Mouse (Mus musculus) spleen, postnatal 4 days (tissue): ENCODE measurements at regions not wholly inside any gene's neighbourhood (a gene's known extent, or its start where the extent isn't known, plus 50 kb on each side); places are given as distances from the start of the nearest gene placed in this dataset.
A peak's percentile ranks its signal among the peaks of the same experiment; 100 is the strongest.

ENCODE experiments used
- DNase-seq, 2 experiments: peaks; one replicate each; pipeline ENCODE4 v3.0.0; 2022; ENCODE audit warnings: low spot score in 2 of 2

DNA sequence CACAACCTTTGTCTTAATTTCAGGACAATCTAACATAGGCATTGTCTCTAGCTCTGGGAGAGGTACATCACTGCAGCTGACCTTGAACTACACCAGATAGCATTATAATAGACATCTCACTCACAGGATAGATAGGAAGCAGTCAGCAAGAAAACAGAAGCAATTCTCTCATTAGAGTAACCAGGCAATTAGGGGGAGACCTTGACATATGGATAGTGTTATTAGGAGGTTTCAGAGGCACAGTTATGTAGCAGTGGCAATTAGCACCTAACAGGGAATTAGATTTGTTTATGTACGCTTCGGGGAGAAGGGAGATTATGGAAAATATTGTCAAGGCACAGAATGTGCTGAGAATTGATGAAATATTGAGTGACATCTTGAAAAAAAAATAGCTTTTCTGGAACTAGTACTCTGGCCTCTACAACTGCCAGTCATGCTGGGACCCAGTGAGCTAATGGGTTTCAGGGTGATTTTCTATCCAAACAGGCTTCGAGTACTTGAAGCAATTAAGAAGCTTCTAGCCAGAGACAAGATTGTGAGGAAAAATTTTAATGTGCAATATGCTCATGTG lies 216.8 kb upstream of the Aco1 start:
- no peak for DNase-seq

DNA sequence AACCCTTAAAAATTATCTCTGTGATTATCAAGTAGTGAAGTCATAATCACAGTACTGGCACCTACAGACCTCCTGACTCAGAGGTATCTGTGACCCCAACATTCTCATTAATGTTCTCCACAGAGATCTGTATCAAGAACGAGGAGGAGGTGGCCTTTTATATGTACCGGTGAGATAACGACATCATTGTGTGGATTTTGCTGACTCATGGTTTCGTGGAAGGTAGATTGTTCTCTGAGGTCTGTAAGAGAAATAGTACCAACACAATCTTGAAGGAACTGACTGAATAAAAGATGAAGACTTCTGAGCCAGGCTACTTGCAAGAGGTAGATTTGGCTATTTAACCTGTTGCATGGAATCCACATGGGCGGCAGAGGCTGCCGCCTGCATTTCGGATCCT lies 216.3 kb upstream of the Aco1 start:
- DNase-seq: no peak

GRCm38 (mm10) chr4:39928491-39928890 lies 214.4 kb upstream of the Aco1 start:
- no peak for DNase-seq

DNA sequence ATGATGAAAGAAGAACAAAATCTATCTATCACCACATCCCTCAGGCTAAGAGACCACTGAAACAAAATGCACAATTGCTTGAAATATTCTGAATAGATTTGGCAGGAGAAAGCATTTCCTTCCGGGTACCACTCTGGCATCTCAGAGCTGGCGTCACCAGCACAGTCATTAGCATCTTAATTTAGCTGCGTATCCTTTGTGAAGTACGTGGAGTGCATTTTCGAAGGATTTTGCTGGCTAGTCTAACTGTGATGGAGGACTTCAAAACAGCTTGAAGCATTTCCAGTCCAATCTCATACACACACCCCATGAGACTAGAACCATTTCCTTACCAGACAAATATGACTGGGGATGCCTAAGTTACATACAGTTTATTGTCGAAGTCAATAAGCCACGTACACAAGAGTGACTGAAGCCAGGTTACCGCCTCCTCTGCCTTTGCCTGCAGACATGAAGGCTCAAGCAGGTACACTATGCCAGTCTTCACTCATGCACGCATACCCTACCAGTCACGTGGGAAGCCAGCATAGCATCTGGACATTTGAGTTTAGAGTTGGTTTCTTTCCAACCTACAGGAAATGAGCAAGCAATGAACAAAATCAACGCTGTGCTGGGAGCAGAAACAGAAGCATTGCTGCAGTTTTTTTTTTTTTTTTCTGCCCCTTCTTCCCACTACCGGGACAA lies 208.7 kb upstream of the Aco1 start:
- no peak for DNase-seq

- DNase-seq: no peak
These were observed 184.2 kb upstream of the Aco1 start for GRCm38 (mm10) chr4:39958687-39959086.

- no peak for DNase-seq
These were observed 174.9 kb upstream of the Aco1 start for GRCm38 (mm10) chr4:39967938-39968337.

GRCm38 (mm10) chr4:39991358-39991757 lies 151.5 kb upstream of the Aco1 start:
- no peak for DNase-seq

DNA sequence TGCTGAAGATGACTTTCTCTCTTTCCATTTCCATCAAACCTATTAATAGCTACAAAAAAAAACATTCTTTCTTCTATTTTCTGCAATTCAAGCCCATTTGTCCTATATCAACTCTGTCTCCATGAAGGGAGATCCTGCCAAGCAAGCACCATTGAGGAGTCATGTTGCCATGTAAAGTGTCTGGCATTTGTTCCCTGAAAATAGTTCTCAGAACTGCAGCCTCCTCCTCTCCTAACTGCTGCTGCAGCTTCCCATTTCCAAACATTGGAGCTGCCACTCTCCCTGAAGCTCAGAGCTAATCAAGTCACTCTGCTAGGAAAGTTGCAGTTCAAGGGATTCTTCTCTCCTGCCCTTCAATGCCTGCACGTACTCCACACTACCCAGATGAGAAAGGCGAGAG lies 151.0 kb upstream of the Aco1 start:
- no peak for DNase-seq

GRCm38 (mm10) chr4:39998771-39999422 lies 144.0 kb upstream of the Aco1 start:
- DNase-seq: no peak

DNA sequence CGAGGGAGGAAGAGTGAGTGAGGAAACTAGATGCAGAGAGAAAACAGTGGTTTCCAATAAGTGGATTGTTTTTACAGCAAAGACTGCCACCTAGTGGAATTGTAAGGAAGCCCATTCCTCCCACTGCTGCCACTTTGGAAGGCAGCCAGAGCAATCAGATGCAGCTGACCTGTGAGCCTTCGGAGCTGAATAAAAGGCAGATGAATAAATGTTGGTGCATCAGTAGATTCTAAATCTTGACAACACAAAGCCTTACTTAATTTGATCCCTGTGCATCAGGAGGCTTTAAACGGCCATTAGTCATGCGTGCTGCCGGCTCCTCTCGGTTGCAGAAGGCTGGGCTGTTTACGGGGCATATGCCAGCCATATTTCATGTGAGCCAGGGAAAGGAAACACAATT lies 128.2 kb upstream of the Aco1 start:
- DNase-seq: no peak

- no peak for DNase-seq
These were observed 126.0 kb upstream of the Aco1 start for GRCm38 (mm10) chr4:40016856-40017255.

DNA sequence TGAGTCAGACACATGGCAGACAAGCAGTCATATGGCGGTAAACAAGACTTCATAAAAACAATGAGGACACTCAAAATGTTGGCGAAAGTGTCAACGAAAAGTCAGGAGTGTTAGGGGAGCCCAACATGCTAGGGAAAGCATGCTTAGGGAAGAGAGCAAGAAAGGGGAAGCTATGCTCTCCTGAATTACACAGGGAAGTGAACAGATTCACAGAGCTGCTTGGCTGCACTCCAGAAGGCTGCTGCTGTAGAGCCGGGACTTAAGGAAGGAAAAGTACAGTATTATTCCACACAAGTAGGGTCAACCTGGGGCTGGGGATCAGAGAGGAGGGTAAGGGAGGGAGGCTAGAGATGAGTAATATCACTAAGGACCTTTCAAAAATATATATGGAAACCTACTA lies 124.7 kb upstream of the Aco1 start:
- DNase-seq: no peak

GRCm38 (mm10) chr4:40031361-40031760 lies 111.5 kb upstream of the Aco1 start:
- DNase-seq: no peak

DNA sequence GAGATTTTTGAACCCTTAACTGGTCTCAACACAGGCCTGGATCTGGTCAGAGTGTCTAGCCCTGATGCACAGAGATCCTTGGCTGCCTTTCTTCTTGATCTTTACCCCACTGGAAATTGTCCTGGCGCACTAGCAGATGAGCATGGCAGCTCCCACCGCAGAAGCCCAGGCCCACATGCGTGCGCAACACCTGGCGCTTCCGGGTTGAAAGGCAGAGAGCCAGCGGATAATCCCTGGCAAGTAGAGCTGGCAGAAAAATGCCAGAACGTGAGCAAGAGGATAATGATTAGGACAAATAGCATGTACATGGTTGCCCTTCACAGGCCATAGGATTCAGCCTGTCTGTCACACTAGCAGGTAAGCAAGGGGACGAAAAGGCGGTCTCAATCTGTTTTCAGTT lies 95.0 kb upstream of the Aco1 start:
- no peak for DNase-seq

DNA sequence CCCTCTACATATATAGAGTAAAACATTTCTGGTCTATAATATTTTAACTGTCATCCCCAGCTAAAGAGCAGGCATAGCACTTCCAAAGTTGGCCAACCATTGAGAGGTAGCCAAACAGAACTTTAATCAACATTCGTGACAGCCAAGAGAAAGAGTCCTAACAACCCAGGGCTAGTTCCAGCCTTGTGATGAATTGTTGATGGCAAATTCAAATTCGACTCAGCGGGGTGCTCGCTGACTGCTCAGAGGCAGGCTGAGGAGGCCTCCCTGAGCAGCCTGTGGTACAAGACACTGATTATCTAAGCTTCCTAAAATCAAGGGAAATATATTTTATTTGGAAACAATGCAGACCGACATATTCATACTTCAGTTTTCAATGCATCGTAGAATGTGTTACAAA lies 93.8 kb upstream of the Aco1 start:
- DNase-seq: no peak

- DNase-seq: no peak
These were observed 91.0 kb upstream of the Aco1 start for GRCm38 (mm10) chr4:40051848-40052247.

DNA sequence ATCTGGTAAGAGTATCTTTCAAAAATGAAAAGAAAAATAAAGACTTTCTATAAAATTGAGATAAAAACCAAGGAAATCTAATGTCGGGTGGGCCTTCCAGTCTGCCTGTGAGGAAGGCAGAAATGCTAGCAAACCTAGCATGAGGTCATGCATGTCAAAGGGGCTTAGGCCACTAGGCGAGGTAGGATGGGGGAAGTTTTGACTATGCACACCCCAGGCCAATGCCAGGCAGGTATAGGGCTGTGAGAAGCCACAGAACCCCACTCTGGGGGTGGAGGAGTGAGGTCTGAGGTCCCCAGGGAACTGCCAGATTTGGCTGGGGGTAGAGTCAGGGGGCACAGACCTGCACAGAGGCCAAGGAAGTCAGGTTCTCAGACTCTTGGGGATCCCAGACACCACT lies 89.5 kb upstream of the Aco1 start:
- DNase-seq: no peak

DNA sequence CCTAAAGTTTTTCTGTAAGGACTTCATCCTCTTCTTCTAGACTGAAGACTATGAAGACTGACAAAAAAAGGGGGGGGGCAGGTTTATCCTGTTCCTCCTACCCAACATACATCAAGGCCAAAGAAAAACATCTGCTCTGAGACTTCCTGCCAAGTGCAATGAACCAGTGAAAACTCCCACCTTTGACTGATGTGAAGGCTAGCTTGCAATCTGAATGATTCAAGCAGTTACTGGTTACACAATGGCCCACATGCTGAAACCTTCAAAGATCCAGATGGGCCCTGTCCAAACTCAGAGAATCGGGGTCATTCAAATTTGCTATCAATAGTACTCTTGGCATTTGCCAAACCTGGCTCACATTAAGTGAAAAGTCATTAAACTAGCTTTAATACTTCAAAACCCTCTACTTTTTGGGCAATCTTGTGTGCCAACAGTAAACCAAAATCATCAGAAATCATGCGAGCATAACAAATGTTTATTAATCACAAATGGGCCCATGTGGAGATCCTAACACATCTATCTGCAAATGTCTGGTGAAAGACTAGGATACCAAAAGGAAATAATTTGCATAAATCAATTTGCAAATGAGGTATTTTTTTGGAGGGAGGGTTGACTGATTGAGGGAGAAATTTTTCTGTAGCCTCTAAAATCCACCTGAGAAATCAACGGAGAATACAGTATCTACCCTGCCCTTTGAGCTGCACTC lies 79.0 kb upstream of the Aco1 start:
- DNase-seq: no peak

GRCm38 (mm10) chr4:40064457-40064836 lies 78.4 kb upstream of the Aco1 start:
- DNase-seq: peak in 1 of 2 experiments; percentile 40

DNA sequence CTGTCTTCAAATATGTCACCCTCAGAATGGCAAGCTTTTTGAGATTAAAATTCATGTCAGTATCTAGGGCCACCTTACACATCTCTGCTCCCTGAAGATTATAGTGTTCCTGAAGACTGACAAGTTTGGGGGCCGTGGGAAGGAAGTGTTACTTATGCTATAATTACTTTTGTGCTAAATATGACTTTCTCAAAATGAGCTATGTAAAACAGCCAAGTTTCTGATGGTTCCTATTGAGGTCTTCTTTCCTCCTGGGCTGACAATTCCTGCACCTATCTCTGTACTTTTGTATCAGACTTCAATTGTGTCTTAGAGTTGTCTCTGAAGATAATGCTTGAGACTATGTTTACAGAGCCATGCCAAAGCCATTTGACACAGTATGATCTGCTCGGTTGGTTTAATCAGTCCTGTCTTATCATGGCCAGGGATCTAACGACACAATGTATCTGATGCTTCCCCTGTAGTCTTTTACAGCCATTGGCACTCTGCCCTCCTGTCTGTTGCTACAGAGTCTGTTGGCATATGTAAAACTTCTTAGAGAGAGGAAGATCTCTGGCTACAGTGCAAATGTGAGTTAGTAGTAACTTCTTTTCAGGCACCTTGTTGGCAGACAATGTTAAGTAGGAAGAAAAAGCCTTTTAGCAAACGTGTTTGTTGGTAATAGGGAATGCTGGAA lies 71.8 kb upstream of the Aco1 start:
- DNase-seq: peak in 1 of 2 experiments; percentile 13

DNA sequence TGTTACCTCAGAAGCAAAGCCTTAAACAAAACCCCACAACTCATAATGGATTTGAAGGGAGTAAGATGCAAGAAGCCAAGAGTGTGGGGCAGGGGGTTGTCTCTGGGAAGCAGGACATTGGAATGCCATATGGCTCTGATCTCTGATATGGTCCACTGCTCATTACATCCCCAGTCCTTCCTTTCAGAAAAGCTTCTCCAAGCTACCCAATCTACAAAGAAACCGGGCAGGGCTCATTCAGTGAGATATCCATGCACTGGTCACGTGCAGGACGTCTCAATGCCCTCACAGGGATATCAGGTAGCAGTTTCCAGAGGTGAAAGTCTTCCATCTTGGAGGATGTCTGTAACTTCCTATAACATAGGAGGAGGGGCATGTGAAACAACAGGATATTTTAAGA lies 61.8 kb upstream of the Aco1 start:
- peak in 1 of 2 experiments; percentile 16 for DNase-seq

DNA sequence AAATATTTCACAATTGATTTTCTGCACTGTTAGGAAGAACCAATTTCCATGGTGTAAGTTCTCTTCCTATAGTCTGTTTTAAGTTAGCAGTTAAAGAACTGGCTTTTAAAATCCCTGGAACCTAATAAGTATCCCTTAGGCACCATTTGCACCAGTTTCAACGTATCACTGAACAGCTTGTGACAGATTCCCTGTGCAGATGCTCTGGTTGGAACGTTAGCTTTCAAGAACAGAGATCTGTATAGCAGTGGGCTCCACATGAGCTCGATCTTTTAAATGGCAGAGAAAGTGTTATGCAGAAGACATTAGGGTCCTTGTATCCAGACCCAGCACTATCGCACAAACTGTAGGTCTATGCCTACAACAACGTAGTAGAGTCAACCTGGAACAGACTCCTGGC lies 52.6 kb upstream of the Aco1 start:
- DNase-seq: no peak
